Comparison of ENCODE assay signal across 8 mouse cellular contexts in genomic region chr9:21031251-21031895, GRCm38 (mm10). TPM values are rescaled to one million over a fixed set of nuclear protein-coding genes. Genes with fewer than 3 reads are reported as not detected.
A peak's percentile ranks its signal among the peaks of the same experiment; 100 is the strongest.
DNase-seq lines count a peak whose midpoint lies in the region; ATAC-seq and TF ChIP-seq lines count a peak whose summit lies in the region.

No protein-coding gene starts in this region.

- ATAC-seq in forebrain, embryonic 12.5 days (ENCODE audit: low FRiP score) = peak; percentile 42
- ATAC-seq in heart, postnatal 0 days (ENCODE audit: insufficient read depth, low read depth) = peak; percentile 28
- ATAC-seq in liver, embryonic 16.5 days (ENCODE audit: low read depth) = no peak
- ATAC-seq in neural tube, embryonic 15.5 days (ENCODE audit: low FRiP score) = peak; percentile 78

- H3K36me3 ChIP-seq in E14TG2a.4 (ENCODE audit: insufficient read depth, low read length) = peaks cover 26% of the 10 kb centered on the region
- no peaks in the 10 kb centered on the region for H3K36me3 ChIP-seq in forebrain, embryonic 12.5 days (replicated peaks)
- H3K36me3 ChIP-seq in heart, postnatal 0 days (replicated peaks; ENCODE audit: control insufficient read depth, insufficient read depth, low read length) = 0 out of 2 replicates have a peak, but pooled peaks cover 5% of the 10 kb centered on the region
- H3K36me3 ChIP-seq in liver, embryonic 16.5 days (ENCODE audit: control insufficient read depth, insufficient read depth) = no peaks in the 10 kb centered on the region
- H3K36me3 ChIP-seq in neural tube, embryonic 15.5 days = no peaks in the 10 kb centered on the region

- H3K9me3 ChIP-seq in E14TG2a.4 (ENCODE audit: low read length) = no peaks in the 10 kb centered on the region
- H3K9me3 ChIP-seq in forebrain, embryonic 12.5 days = no peaks in the 10 kb centered on the region
- H3K9me3 ChIP-seq in heart, postnatal 0 days (replicated peaks; ENCODE audit: control insufficient read depth, low read length) = no peaks in the 10 kb centered on the region
- H3K9me3 ChIP-seq in liver, embryonic 16.5 days (replicated peaks; ENCODE audit: control insufficient read depth, low read length) = no peaks in the 10 kb centered on the region
- H3K9me3 ChIP-seq in neural tube, embryonic 15.5 days (replicated peaks) = no peaks in the 10 kb centered on the region

- H3K4me2 ChIP-seq in forebrain, embryonic 12.5 days = peak overlapping the region; percentile 87
- H3K4me2 ChIP-seq in heart, postnatal 0 days (ENCODE audit: low read depth, low read length) = peak overlapping the region; percentile 77
- H3K4me2 ChIP-seq in liver, embryonic 16.5 days (ENCODE audit: low read depth, low read length) = peak overlapping the region; percentile 99
- H3K4me2 ChIP-seq in neural tube, embryonic 15.5 days = peak overlapping the region; percentile 86

- H3K27me3 ChIP-seq in E14TG2a.4 (ENCODE audit: insufficient read depth, low read length) = peaks cover 44% of the 10 kb centered on the region
- peaks cover 99% of the 10 kb centered on the region for H3K27me3 ChIP-seq in forebrain, embryonic 12.5 days
- peaks cover 57% of the 10 kb centered on the region for H3K27me3 ChIP-seq in heart, postnatal 0 days (ENCODE audit: control insufficient read depth, insufficient read depth, low read length)
- H3K27me3 ChIP-seq in liver, embryonic 16.5 days (ENCODE audit: control insufficient read depth, insufficient read depth, low read depth, low read length) = peaks cover 47% of the 10 kb centered on the region
- peaks cover 82% of the 10 kb centered on the region for H3K27me3 ChIP-seq in neural tube, embryonic 15.5 days (replicated peaks)

- peak; percentile 51 for DNase-seq in adrenal gland, postnatal 25 days
- DNase-seq in heart, postnatal 0 days (ENCODE audit: low spot score) = peak; percentile 51
- peak; percentile 65 to 81 for DNase-seq in kidney, postnatal 4 days
- DNase-seq in thymus, postnatal 10 days (ENCODE audit: low spot score in 2 of 2) = peak; percentile 37 to 42

- H3K4me3 ChIP-seq in E14TG2a.4 (replicated peaks; ENCODE audit: low read length) = peak overlapping the region; percentile 87
- H3K4me3 ChIP-seq in forebrain, embryonic 12.5 days (replicated peaks) = peak overlapping the region; percentile 45
- H3K4me3 ChIP-seq in heart, postnatal 0 days (ENCODE audit: low read depth, low read length) = peak overlapping the region; percentile 54
- peak overlapping the region; percentile 76 for H3K4me3 ChIP-seq in liver, embryonic 16.5 days (ENCODE audit: low read depth, low read length)
- peak overlapping the region; percentile 48 for H3K4me3 ChIP-seq in neural tube, embryonic 15.5 days (replicated peaks)

- no peak overlapping the region for H3K27ac ChIP-seq in forebrain, embryonic 12.5 days
- H3K27ac ChIP-seq in heart, postnatal 0 days (ENCODE audit: low read depth) = no peak overlapping the region
- peak overlapping the region; percentile 91 for H3K27ac ChIP-seq in liver, embryonic 16.5 days (ENCODE audit: low read length)
- H3K27ac ChIP-seq in neural tube, embryonic 15.5 days (replicated peaks) = peak overlapping the region; percentile 34

- peak overlapping the region; percentile 45; the same call in 1 of the 2 replicates for H3K9ac ChIP-seq in forebrain, embryonic 12.5 days
- H3K9ac ChIP-seq in heart, postnatal 0 days (replicated peaks; ENCODE audit: low read depth, low read length) = no peak overlapping the region
- H3K9ac ChIP-seq in liver, embryonic 16.5 days (ENCODE audit: low read depth, low read length) = peak overlapping the region; percentile 66
- H3K9ac ChIP-seq in neural tube, embryonic 15.5 days (replicated peaks) = peak overlapping the region; percentile 47

- no peak for TF ChIP-seq EP300 in heart, postnatal 0 days (IDR thresholded peaks at IDR 0.05; ENCODE audit: low read depth)

- TF ChIP-seq CTCF in E14TG2a.4 (conservative IDR thresholded peaks at IDR 0.05; ENCODE audit: low read length) = no peak
- TF ChIP-seq CTCF in heart, postnatal 0 days (IDR thresholded peaks at IDR 0.05; ENCODE audit: low read depth) = no peak

- peaks cover 93% of the 10 kb centered on the region for H3K4me1 ChIP-seq in E14TG2a.4 (replicated peaks; ENCODE audit: low read depth, low read length)
- peaks cover 55% of the 10 kb centered on the region for H3K4me1 ChIP-seq in forebrain, embryonic 12.5 days
- H3K4me1 ChIP-seq in heart, postnatal 0 days (ENCODE audit: control insufficient read depth, insufficient read depth) = peaks cover 38% of the 10 kb centered on the region
- peaks cover 56% of the 10 kb centered on the region for H3K4me1 ChIP-seq in liver, embryonic 16.5 days (ENCODE audit: control insufficient read depth, low read depth, low read length)
- peaks cover 72% of the 10 kb centered on the region for H3K4me1 ChIP-seq in neural tube, embryonic 15.5 days

- under 1% methylated on average over 36 of the region's 36 CpGs for WGBS in forebrain, embryonic 12.5 days
- under 1% methylated on average over 36 of the region's 36 CpGs for WGBS in heart, postnatal 0 days
- WGBS in liver, embryonic 16.5 days (ENCODE audit: insufficient replicate concordance) = under 1% methylated on average over 36 of the region's 36 CpGs
- WGBS in neural tube, embryonic 15.5 days = under 1% methylated on average over 36 of the region's 36 CpGs

RNA-seq across cellular contexts. Expression of gene Icam5, which starts 0.5 kb away (rescaled TPM):
- 0.43 and 0.49 TPM in 2 replicates for total RNA-seq in adrenal gland, postnatal 25 days (2021)
- 0.13 TPM in 2 replicates for polyA plus RNA-seq in forebrain, embryonic 12.5 days (2016; fragmentation: Nextera tagmentation; extraction: Ambion mirVana)
- not detected in 2 replicates for total RNA-seq in heart, postnatal 0 days (2014; rRNA removed; ENCODE audit: low replicate concordance)
- 0.04 TPM in 1 of 2 replicates, not detected in the other for polyA plus RNA-seq in heart, postnatal 0 days (2015; fragmentation: Nextera tagmentation; extraction: Ambion mirVana)
- polyA plus RNA-seq in liver, embryonic 16.5 days (2015; fragmentation: Nextera tagmentation; extraction: Ambion mirVana) = 0.26 and 0.30 TPM in 2 replicates
- polyA plus RNA-seq in neural tube, embryonic 15.5 days (2015; fragmentation: Nextera tagmentation; extraction: Ambion mirVana) = 1.8 and 2.0 TPM in 2 replicates

RNA-seq across cellular contexts. Expression of gene Icam4, which starts 2.2 kb away (rescaled TPM):
- 1.6 and 1.9 TPM in 2 replicates for total RNA-seq in adrenal gland, postnatal 25 days (2021)
- polyA plus RNA-seq in forebrain, embryonic 12.5 days (2016; fragmentation: Nextera tagmentation; extraction: Ambion mirVana) = 1.5 and 1.9 TPM in 2 replicates
- total RNA-seq in heart, postnatal 0 days (2014; rRNA removed; ENCODE audit: low replicate concordance) = 2.4 TPM in 1 of 2 replicates, not detected in the other
- 1.3 and 1.6 TPM in 2 replicates for polyA plus RNA-seq in heart, postnatal 0 days (2015; fragmentation: Nextera tagmentation; extraction: Ambion mirVana)
- polyA plus RNA-seq in liver, embryonic 16.5 days (2015; fragmentation: Nextera tagmentation; extraction: Ambion mirVana) = 172 and 184 TPM in 2 replicates
- 0.54 TPM in 1 of 2 replicates, not detected in the other for polyA plus RNA-seq in neural tube, embryonic 15.5 days (2015; fragmentation: Nextera tagmentation; extraction: Ambion mirVana)

RNA-seq across cellular contexts. Expression of gene Icam1, which starts 15.6 kb away (rescaled TPM):
- total RNA-seq in adrenal gland, postnatal 25 days (2021) = 6.5 and 8.9 TPM in 2 replicates
- polyA plus RNA-seq in forebrain, embryonic 12.5 days (2016; fragmentation: Nextera tagmentation; extraction: Ambion mirVana) = 3.7 and 3.8 TPM in 2 replicates
- 16.2 and 19.1 TPM in 2 replicates for total RNA-seq in heart, postnatal 0 days (2014; rRNA removed; ENCODE audit: low replicate concordance)
- polyA plus RNA-seq in heart, postnatal 0 days (2015; fragmentation: Nextera tagmentation; extraction: Ambion mirVana) = 9.0 and 10.6 TPM in 2 replicates
- polyA plus RNA-seq in liver, embryonic 16.5 days (2015; fragmentation: Nextera tagmentation; extraction: Ambion mirVana) = 10.6 and 11.9 TPM in 2 replicates
- 4.2 and 16.9 TPM in 2 replicates for polyA plus RNA-seq in neural tube, embryonic 15.5 days (2015; fragmentation: Nextera tagmentation; extraction: Ambion mirVana)

RNA-seq across cellular contexts. Expression of gene Mrpl4, which starts 28.8 kb away (rescaled TPM):
- total RNA-seq in adrenal gland, postnatal 25 days (2021) = 113 and 122 TPM in 2 replicates
- polyA plus RNA-seq in forebrain, embryonic 12.5 days (2016; fragmentation: Nextera tagmentation; extraction: Ambion mirVana) = 110 and 111 TPM in 2 replicates
- total RNA-seq in heart, postnatal 0 days (2014; rRNA removed; ENCODE audit: low replicate concordance) = 239 and 285 TPM in 2 replicates
- 193 and 195 TPM in 2 replicates for polyA plus RNA-seq in heart, postnatal 0 days (2015; fragmentation: Nextera tagmentation; extraction: Ambion mirVana)
- 58.0 and 59.8 TPM in 2 replicates for polyA plus RNA-seq in liver, embryonic 16.5 days (2015; fragmentation: Nextera tagmentation; extraction: Ambion mirVana)
- 114 and 123 TPM in 2 replicates for polyA plus RNA-seq in neural tube, embryonic 15.5 days (2015; fragmentation: Nextera tagmentation; extraction: Ambion mirVana)

RNA-seq across cellular contexts. Expression of gene Zglp1, which starts 35.5 kb away (rescaled TPM):
- not detected in 2 replicates for total RNA-seq in adrenal gland, postnatal 25 days (2021)
- polyA plus RNA-seq in forebrain, embryonic 12.5 days (2016; fragmentation: Nextera tagmentation; extraction: Ambion mirVana) = 0.79 and 2.7 TPM in 2 replicates
- total RNA-seq in heart, postnatal 0 days (2014; rRNA removed; ENCODE audit: low replicate concordance) = not detected in 2 replicates
- polyA plus RNA-seq in heart, postnatal 0 days (2015; fragmentation: Nextera tagmentation; extraction: Ambion mirVana) = 0.30 TPM in 1 of 2 replicates, not detected in the other
- polyA plus RNA-seq in liver, embryonic 16.5 days (2015; fragmentation: Nextera tagmentation; extraction: Ambion mirVana) = 0.43 TPM in 1 of 2 replicates, not detected in the other
- polyA plus RNA-seq in neural tube, embryonic 15.5 days (2015; fragmentation: Nextera tagmentation; extraction: Ambion mirVana) = 1.00 and 1.6 TPM in 2 replicates

Comparison
In these comparisons a context has a peak if more than half of its experiments do, and no peak if none do; other contexts are left out.
1. H3K27ac ChIP-seq: peak in liver, embryonic 16.5 days (single experiment) and neural tube, embryonic 15.5 days (single experiment); none in forebrain, embryonic 12.5 days (single experiment) and heart, postnatal 0 days (single experiment).
2. RNA of gene Icam4, which starts 2.2 kb away (polyA plus RNA-seq): 172 to 184 TPM in liver, embryonic 16.5 days; 1.5 to 1.9 TPM in forebrain, embryonic 12.5 days, 1.3 to 1.6 TPM in heart, postnatal 0 days and 0.54 TPM in neural tube, embryonic 15.5 days; every median in the first group is over 10 times any median in the second.
3. Peak in every context shown above with its lines, with median percentiles within 50 percentile points of each other: H3K4me3 ChIP-seq, DNase-seq and H3K4me2 ChIP-seq.